Mouse (Mus musculus): ENCODE measurements around the gene Rab43. TPM values are rescaled to one million over a fixed set of nuclear protein-coding genes. Genes with fewer than 3 reads are reported as not detected.

Rab43 gene
- polyA plus RNA-seq, 1 experiment: 8.3 TPM

GRCm38 (mm10) chr6:87788266-87788895 lies 23.6 kb downstream of the Rab43 start:
- H3K79me2 ChIP-seq (ENCODE audit: control insufficient read depth, insufficient read depth): no peaks in the 10 kb centered on the region
- H3K4me3 ChIP-seq (ENCODE audit: insufficient read depth, poor library complexity, severe bottlenecking): no peak overlapping the region
- no peaks in the 10 kb centered on the region for H3K36me3 ChIP-seq (ENCODE audit: control insufficient read depth, insufficient read depth)
- no peaks in the 10 kb centered on the region for H3K27me3 ChIP-seq (ENCODE audit: control insufficient read depth, insufficient read depth, insufficient read length)
- H3ac ChIP-seq (ENCODE audit: control insufficient read depth, insufficient read length, low read depth): no peak overlapping the region
- H3K79me3 ChIP-seq (ENCODE audit: low read depth): no peaks in the 10 kb centered on the region
- TF ChIP-seq MAX (IDR thresholded peaks at IDR 0.05) (no peak), MYOD1 (IDR thresholded peaks at IDR 0.05; ENCODE audit: control insufficient read depth, insufficient read length, low read depth) (no peak), USF1 (IDR thresholded peaks at IDR 0.05; ENCODE audit: low read depth) (no peak), CTCF (IDR thresholded peaks at IDR 0.05; ENCODE audit: control insufficient read depth, insufficient read depth, insufficient read length) (no peak), FOSL1 (IDR thresholded peaks at IDR 0.05; ENCODE audit: insufficient read depth, low read length, poor library complexity, severe bottlenecking) (no peak), MYOG (IDR thresholded peaks at IDR 0.05; ENCODE audit: control insufficient read depth, extremely low read depth, insufficient read length) (no peak), CEBPB (IDR thresholded peaks at IDR 0.05; ENCODE audit: low read depth) (no peak)

- H3K27me3 ChIP-seq (ENCODE audit: control insufficient read depth, insufficient read depth, insufficient read length): no peaks in the 10 kb centered on the region
- H3K79me2 ChIP-seq (ENCODE audit: control insufficient read depth, insufficient read depth): no peaks in the 10 kb centered on the region
- no peak overlapping the region for H3K4me3 ChIP-seq (ENCODE audit: insufficient read depth, poor library complexity, severe bottlenecking)
- H3K36me3 ChIP-seq (ENCODE audit: control insufficient read depth, insufficient read depth): no peaks in the 10 kb centered on the region
- no peak for TF ChIP-seq CEBPB (IDR thresholded peaks at IDR 0.05; ENCODE audit: low read depth)
- TF ChIP-seq MYOD1 (IDR thresholded peaks at IDR 0.05; ENCODE audit: control insufficient read depth, insufficient read length, low read depth): no peak
- TF ChIP-seq FOSL1 (IDR thresholded peaks at IDR 0.05; ENCODE audit: insufficient read depth, low read length, poor library complexity, severe bottlenecking): no peak
- TF ChIP-seq MYOG (IDR thresholded peaks at IDR 0.05; ENCODE audit: control insufficient read depth, extremely low read depth, insufficient read length): no peak
- no peak for TF ChIP-seq USF1 (IDR thresholded peaks at IDR 0.05; ENCODE audit: low read depth)
- TF ChIP-seq MAX (IDR thresholded peaks at IDR 0.05): no peak
- TF ChIP-seq CTCF (IDR thresholded peaks at IDR 0.05; ENCODE audit: control insufficient read depth, insufficient read depth, insufficient read length): no peak
- H3ac ChIP-seq (ENCODE audit: control insufficient read depth, insufficient read length, low read depth): no peak overlapping the region
- no peaks in the 10 kb centered on the region for H3K79me3 ChIP-seq (ENCODE audit: low read depth)
These were observed 24.7 kb downstream of the Rab43 start for GRCm38 (mm10) chr6:87787108-87787890.

DNA sequence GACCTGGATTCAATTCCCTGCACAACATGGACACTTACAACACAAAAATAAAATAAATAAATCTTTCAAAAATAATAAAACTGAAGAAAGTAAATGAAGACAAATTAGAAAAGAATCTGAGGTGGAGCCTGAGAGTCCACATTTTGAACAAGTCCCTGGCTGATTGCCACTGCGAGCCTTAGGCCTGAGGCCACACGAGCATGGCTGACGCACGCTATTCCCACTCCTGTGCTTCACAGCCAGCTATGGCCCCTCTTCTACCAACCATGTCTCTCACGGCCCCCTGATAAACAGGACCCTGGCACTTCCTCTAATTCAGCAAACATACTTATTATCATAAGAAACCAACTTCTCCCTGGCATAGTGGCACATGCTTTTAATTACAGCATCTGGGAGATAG lies 25.3 kb downstream of the Rab43 start:
- Histone ChIP-seq H3K36me3 (ENCODE audit: control insufficient read depth, insufficient read depth) (no peaks in the 10 kb centered on the region), H3ac (ENCODE audit: control insufficient read depth, insufficient read length, low read depth) (no peak overlapping the region), H3K27me3 (ENCODE audit: control insufficient read depth, insufficient read depth, insufficient read length) (no peaks in the 10 kb centered on the region), H3K4me3 (ENCODE audit: insufficient read depth, poor library complexity, severe bottlenecking) (no peak overlapping the region), H3K79me2 (ENCODE audit: control insufficient read depth, insufficient read depth) (no peaks in the 10 kb centered on the region), H3K79me3 (ENCODE audit: low read depth) (no peaks in the 10 kb centered on the region)
- TF ChIP-seq MYOD1 (IDR thresholded peaks at IDR 0.05; ENCODE audit: control insufficient read depth, insufficient read length, low read depth) (no peak), CTCF (IDR thresholded peaks at IDR 0.05; ENCODE audit: control insufficient read depth, insufficient read depth, insufficient read length) (no peak), MAX (IDR thresholded peaks at IDR 0.05) (no peak), CEBPB (IDR thresholded peaks at IDR 0.05; ENCODE audit: low read depth) (no peak), FOSL1 (IDR thresholded peaks at IDR 0.05; ENCODE audit: insufficient read depth, low read length, poor library complexity, severe bottlenecking) (no peak), MYOG (IDR thresholded peaks at IDR 0.05; ENCODE audit: control insufficient read depth, extremely low read depth, insufficient read length) (no peak), USF1 (IDR thresholded peaks at IDR 0.05; ENCODE audit: low read depth) (no peak)

GRCm38 (mm10) chr6:87784033-87784432 lies 27.9 kb downstream of the Rab43 start:
- TF ChIP-seq CTCF (IDR thresholded peaks at IDR 0.05; ENCODE audit: control insufficient read depth, insufficient read depth, insufficient read length) (no peak), USF1 (IDR thresholded peaks at IDR 0.05; ENCODE audit: low read depth) (no peak), MYOD1 (IDR thresholded peaks at IDR 0.05; ENCODE audit: control insufficient read depth, insufficient read length, low read depth) (no peak), MAX (IDR thresholded peaks at IDR 0.05) (no peak), CEBPB (IDR thresholded peaks at IDR 0.05; ENCODE audit: low read depth) (no peak), FOSL1 (IDR thresholded peaks at IDR 0.05; ENCODE audit: insufficient read depth, low read length, poor library complexity, severe bottlenecking) (no peak), MYOG (IDR thresholded peaks at IDR 0.05; ENCODE audit: control insufficient read depth, extremely low read depth, insufficient read length) (no peak)
- Histone ChIP-seq H3K36me3 (ENCODE audit: control insufficient read depth, insufficient read depth) (no peaks in the 10 kb centered on the region), H3K4me3 (ENCODE audit: insufficient read depth, poor library complexity, severe bottlenecking) (no peak overlapping the region)

GRCm38 (mm10) chr6:87780546-87781301 lies 31.2 kb downstream of the Rab43 start:
- Histone ChIP-seq H3K4me3 (ENCODE audit: insufficient read depth, poor library complexity, severe bottlenecking) (no peak overlapping the region), H3ac (ENCODE audit: control insufficient read depth, insufficient read length, low read depth) (no peak overlapping the region), H3K79me2 (ENCODE audit: control insufficient read depth, insufficient read depth) (no peaks in the 10 kb centered on the region), H3K79me3 (ENCODE audit: low read depth) (no peaks in the 10 kb centered on the region), H3K36me3 (ENCODE audit: control insufficient read depth, insufficient read depth) (no peaks in the 10 kb centered on the region), H3K27me3 (ENCODE audit: control insufficient read depth, insufficient read depth, insufficient read length) (no peaks in the 10 kb centered on the region)
- no peak for TF ChIP-seq USF1 (IDR thresholded peaks at IDR 0.05; ENCODE audit: low read depth)
- TF ChIP-seq MYOG (IDR thresholded peaks at IDR 0.05; ENCODE audit: control insufficient read depth, extremely low read depth, insufficient read length): no peak
- TF ChIP-seq MYOD1 (IDR thresholded peaks at IDR 0.05; ENCODE audit: control insufficient read depth, insufficient read length, low read depth): no peak
- no peak for TF ChIP-seq CEBPB (IDR thresholded peaks at IDR 0.05; ENCODE audit: low read depth)
- TF ChIP-seq MAX (IDR thresholded peaks at IDR 0.05): no peak
- TF ChIP-seq FOSL1 (IDR thresholded peaks at IDR 0.05; ENCODE audit: insufficient read depth, low read length, poor library complexity, severe bottlenecking): no peak
- TF ChIP-seq CTCF (IDR thresholded peaks at IDR 0.05; ENCODE audit: control insufficient read depth, insufficient read depth, insufficient read length): no peak

More at GRCm38 (mm10) chr6:87784033-87784432, 27.9 kb downstream of the Rab43 start:
- Histone ChIP-seq H3ac (ENCODE audit: control insufficient read depth, insufficient read length, low read depth) (no peak overlapping the region), H3K27me3 (ENCODE audit: control insufficient read depth, insufficient read depth, insufficient read length) (no peaks in the 10 kb centered on the region), H3K79me3 (ENCODE audit: low read depth) (no peaks in the 10 kb centered on the region), H3K79me2 (ENCODE audit: control insufficient read depth, insufficient read depth) (no peaks in the 10 kb centered on the region)
